In genomic region chr3:104264530-104265145, GRCm38 (mm10) we compare ENCODE assay signal across 24 mouse cellular contexts. TPM values are rescaled to one million over a fixed set of nuclear protein-coding genes. Genes with fewer than 3 reads are reported as not detected.
A peak's percentile ranks its signal among the peaks of the same experiment; 100 is the strongest.
DNase-seq lines count a peak whose midpoint lies in the region; ATAC-seq lines count a peak whose summit lies in the region.
"Had no signal": no experiment of that assay in that cellular context is flagged by ENCODE, and none has a peak within 500 bp of the region (broad histone marks: within the 10 kb centered on the region; RNA-seq: fewer than 3 reads in every experiment).

No protein-coding gene starts in this region.

- H3K4me3 ChIP-seq in kidney, embryonic 14.5 days (ENCODE audit: low read length): no peak overlapping the region
- H3K4me3 ChIP-seq: embryonic facial prominence, embryonic 13.5 days; erythroblast, embryonic 14.5 days; forebrain, embryonic 12.5 days; hindbrain, embryonic 13.5 days; liver, embryonic 13.5 days; midbrain, embryonic 12.5 days had no signal

- DNase-seq in left cerebral cortex, adult 11 months (ENCODE audit: low spot score): peak; percentile 13
- DNase-seq in left cerebral cortex, postnatal 10 days (ENCODE audit: extremely low spot score in 1 of 2, low spot score in 2 of 2): no peak
- peak; percentile 35 for DNase-seq in 3134 (ENCODE audit: extremely low read depth, insufficient read length, low spot score)
- peak; percentile 38 for DNase-seq in MN1 (ENCODE audit: low spot score)
- peak; percentile 6 to 65 for DNase-seq in left cerebral cortex, adult 8-10 months (ENCODE audit: low spot score in 2 of 2)
- DNase-seq in cerebellum, postnatal 10 days: no peak
- DNase-seq in spleen, adult 12 weeks (ENCODE audit: low spot score): no peak
- DNase-seq: adrenal gland, adult 2 months; cerebellum, adult 18-20 months; cerebellum, postnatal 25 days; gastrocnemius, postnatal 14 days; heart, postnatal 36 days; kidney, adult 2 months; kidney, postnatal 10 days; liver, embryonic 13.5 days; lung, adult 2 months; lung, postnatal 14 days had no signal

- no peaks in the 10 kb centered on the region for H3K4me1 ChIP-seq in kidney, embryonic 14.5 days (ENCODE audit: control insufficient read depth, insufficient read depth, low read length)
- H3K4me1 ChIP-seq: embryonic facial prominence, embryonic 13.5 days; forebrain, embryonic 12.5 days; liver, embryonic 13.5 days; midbrain, embryonic 12.5 days had no signal

- no peaks in the 10 kb centered on the region for H3K27me3 ChIP-seq in kidney, embryonic 14.5 days (ENCODE audit: control insufficient read depth, insufficient read depth, low read length)
- H3K27me3 ChIP-seq: embryonic facial prominence, embryonic 13.5 days; forebrain, embryonic 12.5 days; hindbrain, embryonic 13.5 days; liver, embryonic 13.5 days; midbrain, embryonic 12.5 days had no signal

- no peaks in the 10 kb centered on the region for H3K9me3 ChIP-seq in kidney, embryonic 14.5 days (ENCODE audit: control insufficient read depth, low read length)
- H3K9me3 ChIP-seq: embryonic facial prominence, embryonic 13.5 days; forebrain, embryonic 12.5 days; hindbrain, embryonic 13.5 days; liver, embryonic 13.5 days; midbrain, embryonic 12.5 days had no signal

- no peak overlapping the region for H3K9ac ChIP-seq in kidney, embryonic 14.5 days (ENCODE audit: low read depth, low read length)
- H3K9ac ChIP-seq: embryonic facial prominence, embryonic 13.5 days; forebrain, embryonic 12.5 days; hindbrain, embryonic 13.5 days; liver, embryonic 13.5 days; midbrain, embryonic 12.5 days had no signal

- H3K4me2 ChIP-seq in kidney, embryonic 14.5 days (replicated peaks; ENCODE audit: low read depth, low read length): no peak overlapping the region
- H3K4me2 ChIP-seq: embryonic facial prominence, embryonic 13.5 days; forebrain, embryonic 12.5 days; hindbrain, embryonic 13.5 days; liver, embryonic 13.5 days; midbrain, embryonic 12.5 days had no signal

- intact Hi-C loops in left cerebral cortex, postnatal 10 days (cut with DNase I): no loop called here

- no peak for ATAC-seq in kidney, embryonic 14.5 days (ENCODE audit: low FRiP score, low TSS enrichment)

- H3K27ac ChIP-seq in kidney, embryonic 14.5 days (ENCODE audit: low read depth, low read length): no peak overlapping the region
- H3K27ac ChIP-seq: embryonic facial prominence, embryonic 13.5 days; forebrain, embryonic 12.5 days; hindbrain, embryonic 13.5 days; liver, embryonic 13.5 days; midbrain, embryonic 12.5 days; stomach, postnatal 0 days had no signal

- no peaks in the 10 kb centered on the region for H3K36me3 ChIP-seq in kidney, embryonic 14.5 days (ENCODE audit: control insufficient read depth, insufficient read depth, low read length)
- H3K36me3 ChIP-seq: embryonic facial prominence, embryonic 13.5 days; forebrain, embryonic 12.5 days; hindbrain, embryonic 13.5 days; liver, embryonic 13.5 days; midbrain, embryonic 12.5 days had no signal

- WGBS in kidney, embryonic 14.5 days: 84% methylated on average over 6 of the region's 6 CpGs

RNA-seq across cellular contexts. Expression of gene Magi3, which starts 44.5 kb away (rescaled TPM):
- 10 to 100 TPM; 38.8 to 41.3 TPM for total RNA-seq in left cerebral cortex, postnatal 10 days (2021)
- total RNA-seq in left cerebral cortex, adult 8-10 months (2022): 10 to 100 TPM; 37.4 to 44.8 (median 39.0) TPM
- 5.3 and 9.5 TPM in 2 replicates for polyA plus RNA-seq in kidney, embryonic 14.5 days (2014; fragmentation: Nextera tagmentation; extraction: Ambion mirVana)

Comparison
In these comparisons a context has a peak if more than half of its experiments do, and no peak if none do; other contexts are left out.
1. DNase-seq: peak in left cerebral cortex, adult 11 months (single experiment), 3134 (single experiment), MN1 (single experiment) and left cerebral cortex, adult 8-10 months (2 of 2); none in left cerebral cortex, postnatal 10 days (0 of 2), cerebellum, postnatal 10 days (0 of 2) and spleen, adult 12 weeks (single experiment).